Mouse (Mus musculus): Measurements from ENCODE around the gene Calcoco1. TPM values are rescaled to one million over a fixed set of nuclear protein-coding genes. Genes with fewer than 3 reads are reported as not detected.
A peak's percentile ranks its signal among the peaks of the same experiment; 100 is the strongest.

Calcoco1 gene
- total RNA-seq, 1 experiment = 25.0 TPM

DNA sequence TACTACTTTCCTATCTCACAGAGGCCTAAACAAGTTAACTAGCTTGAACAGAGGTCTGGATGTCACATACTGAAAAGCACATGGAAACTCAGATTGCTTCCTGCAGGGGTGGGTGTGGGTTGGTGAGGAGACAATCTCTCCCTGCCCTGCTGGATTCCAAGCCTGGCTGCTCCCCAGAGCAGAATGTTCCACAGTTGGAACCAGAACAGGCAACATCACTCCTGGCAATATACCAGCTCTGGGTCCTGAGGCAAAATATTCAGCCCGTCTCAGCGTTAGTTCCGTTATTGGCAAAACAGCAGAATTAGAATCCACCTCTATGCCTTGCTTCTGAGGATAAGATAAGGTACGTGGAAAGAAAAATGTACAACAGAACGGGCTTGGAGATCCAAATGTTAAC is 28.3 kb upstream of the Calcoco1 start:
- in situ Hi-C loops (cut with MboI; ENCODE audit: low sequenced_read_pairs in 2 of 2, unreplicated experiment in 2 of 2) = no loop called here
- no peaks in the 10 kb centered on the region for H3K9me3 ChIP-seq (ENCODE audit: control insufficient read depth, insufficient read depth, low read depth, low read length)
- no peak for TF ChIP-seq HCFC1 (IDR thresholded peaks at IDR 0.05; ENCODE audit: borderline replicate concordance, insufficient read depth, low read length)

DNA sequence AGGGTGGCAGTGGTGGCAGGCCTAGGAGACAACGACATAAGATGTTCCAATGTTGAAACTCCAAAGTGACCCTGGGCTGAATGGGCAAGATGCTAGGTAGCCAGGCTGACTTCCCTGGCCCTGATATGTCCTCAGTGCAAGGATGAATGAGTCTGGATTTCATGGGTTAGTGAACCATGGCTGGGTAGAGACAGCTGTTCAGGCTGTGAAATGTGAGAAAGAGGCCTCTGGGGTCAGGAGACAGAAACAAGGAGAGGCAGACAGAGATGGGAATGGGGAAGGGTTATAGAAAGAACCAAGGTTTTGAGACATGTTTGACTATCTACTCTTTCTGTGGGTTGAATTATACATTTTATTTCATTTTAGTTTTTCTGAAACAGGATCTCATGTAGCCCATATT is 27.1 kb upstream of the Calcoco1 start:
- peaks cover 0 to 4% of the 10 kb centered on the region in 2 experiments; a peak in 2 of 4 replicates for H3K4me1 ChIP-seq (ENCODE audit: control insufficient read depth in 2 of 2, insufficient read depth in 2 of 2, low read length in 2 of 2, poor library complexity in 1 of 2)
- no peak overlapping the region for H3K4me3 ChIP-seq (ENCODE audit: insufficient read depth in 1 of 2, low read depth in 1 of 2, low read length in 2 of 2, poor library complexity in 1 of 2, severe bottlenecking in 1 of 2)
- TF ChIP-seq ZC3H11A (IDR thresholded peaks at IDR 0.05; ENCODE audit: borderline replicate concordance, low read depth, low read length) (no peak), MAFK (IDR thresholded peaks at IDR 0.05; ENCODE audit: insufficient read depth, low read depth, low read length) (no peak), ZNF384 (IDR thresholded peaks at IDR 0.05; ENCODE audit: low read depth, low read length) (no peak), HCFC1 (IDR thresholded peaks at IDR 0.05; ENCODE audit: borderline replicate concordance, insufficient read depth, low read length) (no peak), CHD2 (IDR thresholded peaks at IDR 0.05; ENCODE audit: low read depth, low read length) (no peak)
- in situ Hi-C loops (cut with MboI; ENCODE audit: low sequenced_read_pairs in 2 of 2, unreplicated experiment in 2 of 2) = no loop called here
- no peaks in the 10 kb centered on the region for H3K9me3 ChIP-seq (ENCODE audit: control insufficient read depth, insufficient read depth, low read depth, low read length)
- no peak overlapping the region for H3K27ac ChIP-seq (ENCODE audit: insufficient read depth, low read depth, low read length, poor library complexity, severe bottlenecking)
- no peak for DNase-seq (ENCODE audit: low read depth, low spot score)
- no peak overlapping the region for H3K9ac ChIP-seq (ENCODE audit: insufficient read depth, low read depth, low read length, poor library complexity, severe bottlenecking)
- no peaks in the 10 kb centered on the region for H3K36me3 ChIP-seq (ENCODE audit: control insufficient read depth, insufficient read depth, low read length, poor library complexity, severe bottlenecking)

More for the DNA sequence above, 28.3 kb upstream of the Calcoco1 start:
- H3K36me3 ChIP-seq (ENCODE audit: control insufficient read depth, insufficient read depth, low read length, poor library complexity, severe bottlenecking) = no peaks in the 10 kb centered on the region
- no peak overlapping the region for H3K27ac ChIP-seq (ENCODE audit: insufficient read depth, low read depth, low read length, poor library complexity, severe bottlenecking)
- H3K4me3 ChIP-seq (ENCODE audit: insufficient read depth in 1 of 2, low read depth in 1 of 2, low read length in 2 of 2, poor library complexity in 1 of 2, severe bottlenecking in 1 of 2) = no peak overlapping the region
- no peak overlapping the region for H3K9ac ChIP-seq (ENCODE audit: insufficient read depth, low read depth, low read length, poor library complexity, severe bottlenecking)
- no peak for DNase-seq (ENCODE audit: low read depth, low spot score)
- H3K4me1 ChIP-seq (ENCODE audit: control insufficient read depth in 2 of 2, insufficient read depth in 2 of 2, low read length in 2 of 2, poor library complexity in 1 of 2) = peaks cover 0 to 4% of the 10 kb centered on the region in 2 experiments; a peak in 2 of 4 replicates

DNA sequence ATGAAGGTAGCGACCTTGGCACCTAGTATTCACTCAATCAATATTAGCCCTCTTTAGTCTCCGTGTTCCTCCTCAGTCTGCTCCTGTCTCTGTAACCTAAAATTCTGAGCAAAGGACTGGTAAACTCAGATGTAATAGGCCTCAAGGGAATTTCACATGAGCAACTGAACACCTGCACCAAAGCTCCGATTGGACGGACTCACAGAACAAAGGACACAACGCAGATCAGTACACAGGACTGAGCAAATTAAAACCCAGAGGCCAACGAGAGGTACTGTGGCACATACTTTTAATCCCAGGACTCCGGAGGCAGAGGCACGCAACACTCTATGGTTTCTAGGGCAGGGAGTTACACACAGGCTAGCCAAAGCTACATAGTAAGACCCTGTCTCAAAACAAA is 25.9 kb upstream of the Calcoco1 start:
- no peak for TF ChIP-seq MAFK (IDR thresholded peaks at IDR 0.05; ENCODE audit: insufficient read depth, low read depth, low read length)
- no peak for TF ChIP-seq HCFC1 (IDR thresholded peaks at IDR 0.05; ENCODE audit: borderline replicate concordance, insufficient read depth, low read length)
- TF ChIP-seq ZC3H11A (IDR thresholded peaks at IDR 0.05; ENCODE audit: borderline replicate concordance, low read depth, low read length) = no peak
- TF ChIP-seq ZNF384 (IDR thresholded peaks at IDR 0.05; ENCODE audit: low read depth, low read length) = no peak
- no peak for TF ChIP-seq CHD2 (IDR thresholded peaks at IDR 0.05; ENCODE audit: low read depth, low read length)
- H3K4me1 ChIP-seq (ENCODE audit: control insufficient read depth in 2 of 2, insufficient read depth in 2 of 2, low read length in 2 of 2, poor library complexity in 1 of 2) = peaks cover 2 to 3% of the 10 kb centered on the region in 2 experiments; a peak in 3 of 4 replicates
- no peak overlapping the region for H3K27ac ChIP-seq (ENCODE audit: insufficient read depth, low read depth, low read length, poor library complexity, severe bottlenecking)
- H3K4me3 ChIP-seq (ENCODE audit: insufficient read depth in 1 of 2, low read depth in 1 of 2, low read length in 2 of 2, poor library complexity in 1 of 2, severe bottlenecking in 1 of 2) = peak overlapping the region in 1 of 2 experiments; percentile 58; a peak in 1 of 4 replicates
- no peaks in the 10 kb centered on the region for H3K9me3 ChIP-seq (ENCODE audit: control insufficient read depth, insufficient read depth, low read depth, low read length)
- no peaks in the 10 kb centered on the region for H3K36me3 ChIP-seq (ENCODE audit: control insufficient read depth, insufficient read depth, low read length, poor library complexity, severe bottlenecking)
- in situ Hi-C loops (cut with MboI; ENCODE audit: low sequenced_read_pairs in 2 of 2, unreplicated experiment in 2 of 2) = no loop called here
- no peak for DNase-seq (ENCODE audit: low read depth, low spot score)
- H3K9ac ChIP-seq (ENCODE audit: insufficient read depth, low read depth, low read length, poor library complexity, severe bottlenecking) = no peak overlapping the region

DNA sequence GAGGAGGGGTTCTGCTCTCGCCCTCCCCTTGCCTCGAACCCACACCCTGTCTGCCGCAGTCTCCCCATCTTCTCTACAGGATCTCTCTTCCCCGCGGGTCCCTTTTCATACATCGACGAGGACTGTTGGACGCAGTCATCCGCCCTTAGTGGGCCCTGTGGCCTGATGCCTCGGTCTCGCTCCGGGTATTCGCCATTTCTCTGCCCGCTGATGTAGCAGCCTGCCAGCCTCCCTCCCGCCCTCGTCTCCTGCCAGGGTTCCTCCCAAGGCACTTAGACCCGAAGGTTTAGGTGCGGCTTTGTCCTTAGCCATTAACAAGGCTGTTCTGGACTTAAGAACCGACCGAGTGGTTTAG is 25.3 kb upstream of the Calcoco1 start:
- TF ChIP-seq ZNF384 (IDR thresholded peaks at IDR 0.05; ENCODE audit: low read depth, low read length) (no peak), HCFC1 (IDR thresholded peaks at IDR 0.05; ENCODE audit: borderline replicate concordance, insufficient read depth, low read length) (no peak), CHD2 (IDR thresholded peaks at IDR 0.05; ENCODE audit: low read depth, low read length) (no peak), MAFK (IDR thresholded peaks at IDR 0.05; ENCODE audit: insufficient read depth, low read depth, low read length) (no peak), ZC3H11A (IDR thresholded peaks at IDR 0.05; ENCODE audit: borderline replicate concordance, low read depth, low read length) (no peak)
- H3K27ac ChIP-seq (ENCODE audit: insufficient read depth, low read depth, low read length, poor library complexity, severe bottlenecking) = no peak overlapping the region
- peak overlapping the region; percentile 58 to 62 for H3K4me3 ChIP-seq (ENCODE audit: insufficient read depth in 1 of 2, low read depth in 1 of 2, low read length in 2 of 2, poor library complexity in 1 of 2, severe bottlenecking in 1 of 2)
- H3K36me3 ChIP-seq (ENCODE audit: control insufficient read depth, insufficient read depth, low read length, poor library complexity, severe bottlenecking) = no peaks in the 10 kb centered on the region
- DNase-seq (ENCODE audit: low read depth, low spot score) = no peak
- in situ Hi-C loops (cut with MboI; ENCODE audit: low sequenced_read_pairs in 2 of 2, unreplicated experiment in 2 of 2) = no loop called here
- peaks cover 0 to 3% of the 10 kb centered on the region in 2 experiments; a peak in 2 of 4 replicates for H3K4me1 ChIP-seq (ENCODE audit: control insufficient read depth in 2 of 2, insufficient read depth in 2 of 2, low read length in 2 of 2, poor library complexity in 1 of 2)
- H3K9me3 ChIP-seq (ENCODE audit: control insufficient read depth, insufficient read depth, low read depth, low read length) = no peaks in the 10 kb centered on the region
- peak overlapping the region; percentile 60 for H3K9ac ChIP-seq (ENCODE audit: insufficient read depth, low read depth, low read length, poor library complexity, severe bottlenecking)
